Mouse (Mus musculus) fibroblast of lung, adult 2 months (primary cell): ENCODE measurements around the gene Ppfia4.

Source experiments
- DNase-seq: peaks from one replicate; pipeline ENCODE4 v3.0.0-alpha.2; 2011; ENCODE audit warnings: low read depth

The Ppfia4 gene

GRCm38 (mm10) chr1:134332770-134333271 lies at the start of gene Ppfia4:
Gene Ppfia4 (minus strand): TSS chr1:134332928.
- peak; percentile 52 for DNase-seq

GRCm38 (mm10) chr1:134381795-134382625 lies 49.3 kb upstream of the Ppfia4 start:
- no peak for DNase-seq

- DNase-seq: no peak
These were observed 48.3 kb upstream of the Ppfia4 start for GRCm38 (mm10) chr1:134381051-134381450.

GRCm38 (mm10) chr1:134374124-134374523 lies 41.4 kb upstream of the Ppfia4 start:
- no peak for DNase-seq

GRCm38 (mm10) chr1:134368777-134369337 lies 36.1 kb upstream of the Ppfia4 start:
- peak; percentile 36 for DNase-seq

GRCm38 (mm10) chr1:134365491-134365890 lies 32.8 kb upstream of the Ppfia4 start:
- no peak for DNase-seq

GRCm38 (mm10) chr1:134363194-134363593 lies 30.5 kb upstream of the Ppfia4 start:
- no peak for DNase-seq

GRCm38 (mm10) chr1:134361857-134362212 lies 29.1 kb upstream of the Ppfia4 start, which contains the start of gene Tmem183a:
Gene Tmem183a (minus strand): TSS chr1:134361979.
- peak; percentile 81 for DNase-seq

GRCm38 (mm10) chr1:134361195-134361856 lies 28.6 kb upstream of the Ppfia4 start:
- no peak for DNase-seq

GRCm38 (mm10) chr1:134360656-134361055 lies 27.9 kb upstream of the Ppfia4 start:
- DNase-seq: no peak

- no peak for DNase-seq
These were observed 24.7 kb upstream of the Ppfia4 start for GRCm38 (mm10) chr1:134357461-134357860.

GRCm38 (mm10) chr1:134353326-134353725 lies 20.6 kb upstream of the Ppfia4 start:
- no peak for DNase-seq

GRCm38 (mm10) chr1:134347791-134348190 lies 15.1 kb upstream of the Ppfia4 start:
- DNase-seq: no peak

GRCm38 (mm10) chr1:134345075-134345474 lies 12.3 kb upstream of the Ppfia4 start:
- no peak for DNase-seq

GRCm38 (mm10) chr1:134344005-134344950 lies 11.6 kb upstream of the Ppfia4 start:
- no peak for DNase-seq

GRCm38 (mm10) chr1:134343567-134343966 lies 10.8 kb upstream of the Ppfia4 start:
- DNase-seq: no peak

- DNase-seq: no peak
These were observed 10.1 kb upstream of the Ppfia4 start for GRCm38 (mm10) chr1:134342781-134343310.

GRCm38 (mm10) chr1:134342278-134342664 lies 9.5 kb upstream of the Ppfia4 start:
- DNase-seq: no peak

- no peak for DNase-seq
These were observed 9.0 kb upstream of the Ppfia4 start for GRCm38 (mm10) chr1:134341641-134342277.

- no peak for DNase-seq
These were observed 7.3 kb upstream of the Ppfia4 start for GRCm38 (mm10) chr1:134339757-134340619.
